Mouse (Mus musculus) T-helper 2 cell (primary cell): ENCODE data around the gene Nprl2.
"Not testable (repeated sequence)": the region's sequence is repeated elsewhere in the genome, so short reads cannot be mapped to it uniquely, and the experiment has no call there.

ENCODE experiments used
- in situ Hi-C: fragments of 300-600 bp; cut with MboI, MseI; formaldehyde crosslinking; loops from one replicate; pipeline ENCODE4 v1.15.1; 2025; ENCODE audit warnings: high pct_unique_total_duplicates

The Nprl2 gene

GRCm38 (mm10) chr9:107572327-107572662 lies 30.3 kb downstream of the Nprl2 start:
- in situ Hi-C loops, result no loop called here

GRCm38 (mm10) chr9:107573774-107574173 lies 31.7 kb downstream of the Nprl2 start:
- in situ Hi-C loops, result not testable (repeated sequence)

GRCm38 (mm10) chr9:107575579-107576356 lies 33.7 kb downstream of the Nprl2 start:
- in situ Hi-C loops, result no loop called here

DNA sequence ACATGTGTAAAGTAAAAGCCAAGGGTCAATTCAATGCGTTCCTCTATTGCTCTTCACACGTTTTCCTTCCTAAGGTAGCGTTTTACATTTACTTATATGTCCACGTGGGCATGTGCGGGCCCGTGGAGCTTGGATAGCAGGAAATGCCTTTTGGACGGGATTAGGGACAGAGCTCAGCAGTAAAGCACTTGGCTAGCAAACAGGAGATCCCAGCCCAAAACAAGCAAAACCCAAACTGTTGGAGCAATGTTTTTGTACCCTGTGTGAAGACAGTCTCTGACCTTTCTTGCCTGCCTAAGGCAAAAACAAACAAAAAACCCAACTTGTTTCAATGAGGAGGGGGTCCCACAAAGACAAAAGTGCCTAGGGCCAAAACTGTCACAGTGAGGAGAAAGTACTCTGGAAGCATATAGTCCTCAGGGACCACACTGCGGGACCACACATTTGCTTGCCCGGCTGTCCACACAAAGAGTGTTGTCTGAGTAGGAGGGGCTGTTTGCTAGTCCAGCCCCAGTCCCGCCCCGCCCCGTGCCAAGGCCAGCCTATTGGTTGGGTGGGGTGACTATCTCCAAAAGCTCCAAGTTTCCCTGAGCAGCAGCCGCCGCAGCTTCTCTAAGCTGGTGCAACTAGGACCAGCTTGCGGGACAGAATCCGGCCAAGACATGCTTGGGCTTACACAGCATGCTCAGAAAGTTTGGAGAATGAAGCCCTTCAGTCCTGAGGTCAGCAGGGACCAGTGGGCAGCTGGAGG lies 34.5 kb downstream of the Nprl2 start, which contains the start of gene Hyal1:
Gene Hyal1, plus strand, starts transcription at position 571 of the 751 bp plus-strand sequence.
- in situ Hi-C loops, result no loop called here

- in situ Hi-C loops, result no loop called here
Observed at GRCm38 (mm10) chr9:107577871-107578270, 35.8 kb downstream of the Nprl2 start.

- in situ Hi-C loops, result no loop called here
Observed at GRCm38 (mm10) chr9:107578587-107578986, 36.6 kb downstream of the Nprl2 start, which contains the start of gene Naa80. Naa80 (plus strand) TSS chr9:107578887.

DNA sequence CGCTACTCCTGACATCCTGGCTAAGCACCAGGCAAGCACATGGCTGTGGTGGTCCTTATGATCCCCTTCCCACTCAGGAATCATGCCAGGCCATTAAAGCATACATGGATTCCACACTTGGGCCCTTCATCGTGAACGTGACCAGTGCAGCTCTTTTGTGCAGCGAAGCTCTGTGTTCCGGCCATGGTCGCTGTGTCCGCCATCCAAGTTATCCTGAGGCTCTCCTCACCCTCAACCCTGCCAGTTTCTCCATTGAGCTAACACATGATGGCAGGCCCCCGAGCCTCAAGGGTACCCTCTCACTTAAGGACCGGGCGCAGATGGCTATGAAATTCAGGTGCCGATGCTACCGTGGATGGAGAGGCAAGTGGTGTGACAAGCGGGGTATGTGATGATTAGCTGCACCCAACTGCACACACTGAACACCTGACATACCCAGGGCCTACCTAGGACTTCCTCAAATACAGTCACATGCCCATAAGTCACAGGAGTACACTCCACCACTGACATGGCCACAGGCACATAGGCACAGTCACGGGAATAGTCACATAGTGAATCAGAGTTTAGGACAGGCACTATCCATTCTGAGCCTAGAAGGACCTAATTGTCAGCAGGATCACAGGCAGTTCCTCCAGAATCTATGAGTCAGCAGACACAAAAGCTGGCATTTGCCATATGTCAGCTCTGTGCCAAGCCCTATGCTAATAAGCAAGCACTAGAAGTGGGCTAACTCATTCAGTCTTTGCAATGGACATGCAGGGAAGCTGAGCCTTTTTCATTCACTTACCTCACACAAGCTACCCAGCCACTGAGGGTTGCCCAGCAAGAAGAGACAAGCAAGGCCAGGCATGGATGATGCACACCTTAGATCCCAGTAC lies 37.2 kb downstream of the Nprl2 start:
- in situ Hi-C loops, result no loop called here

DNA sequence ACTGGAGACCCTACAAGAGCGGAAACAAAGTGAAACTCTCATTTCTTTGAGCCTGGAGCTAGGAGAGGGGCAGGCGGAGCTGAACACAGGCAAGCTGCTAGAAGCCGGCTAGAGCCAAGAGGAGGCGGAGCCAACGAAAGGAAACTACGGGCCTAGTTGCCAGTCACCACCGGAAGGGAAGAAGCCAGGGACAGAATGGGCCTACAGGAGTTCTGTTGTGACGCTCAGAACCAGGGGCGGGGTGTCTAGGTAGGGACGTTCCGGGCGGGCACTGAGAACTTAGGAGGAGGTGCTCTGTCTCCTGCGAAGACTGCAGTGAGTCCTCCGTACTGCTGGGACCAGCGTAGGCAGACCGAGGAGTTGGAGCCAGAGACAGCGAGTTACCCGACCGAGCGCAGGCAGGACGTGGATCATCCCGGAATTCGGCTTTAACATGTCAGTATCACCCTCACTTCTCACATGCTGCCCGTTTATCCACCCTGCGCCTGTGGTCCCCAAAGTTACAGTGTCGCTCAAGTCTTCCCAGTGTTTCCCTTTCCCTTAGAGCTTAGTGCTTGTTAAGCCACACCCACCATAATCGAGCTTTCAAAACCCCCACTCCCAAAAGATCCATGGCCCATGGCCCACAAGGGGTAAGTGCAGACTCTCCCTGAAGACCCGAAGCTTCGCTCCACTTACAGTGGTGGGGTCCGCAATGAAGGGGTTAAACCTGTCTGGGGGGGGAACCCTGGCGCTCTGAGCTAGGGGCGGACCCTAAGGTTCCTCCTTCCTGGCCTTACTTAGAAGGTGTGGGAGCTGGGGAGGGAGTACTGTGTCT lies 38.7 kb downstream of the Nprl2 start, which contains the start of gene Hyal3:
Gene Hyal3, plus strand, starts transcription at position 318 of the 817 bp plus-strand sequence.
- in situ Hi-C loops, result no loop called here

GRCm38 (mm10) chr9:107581584-107581983 lies 39.6 kb downstream of the Nprl2 start:
- in situ Hi-C loops, result no loop called here

GRCm38 (mm10) chr9:107582509-107583062 lies 40.6 kb downstream of the Nprl2 start:
- in situ Hi-C loops, result no loop called here

DNA sequence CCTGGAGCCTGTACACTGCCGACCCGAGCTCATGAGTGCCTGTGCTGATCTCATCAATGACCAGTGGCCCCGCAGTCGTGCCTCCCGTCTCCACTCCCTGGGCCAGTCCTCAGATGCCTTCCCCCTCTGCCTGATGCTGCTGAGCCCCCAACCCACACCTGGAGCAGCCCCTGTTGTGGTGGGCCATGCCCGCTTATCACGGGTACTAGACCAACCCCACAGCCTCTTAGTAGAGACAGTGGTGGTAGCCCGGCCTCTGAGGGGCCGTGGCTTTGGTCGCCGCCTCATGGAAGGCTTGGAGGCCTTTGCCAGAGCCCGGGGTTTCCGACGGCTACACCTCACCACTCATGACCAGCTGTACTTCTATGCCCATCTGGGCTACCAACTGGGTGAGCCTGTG lies 41.1 kb downstream of the Nprl2 start:
- in situ Hi-C loops, result no loop called here

- in situ Hi-C loops, result no loop called here
Observed at GRCm38 (mm10) chr9:107586504-107586903, 44.5 kb downstream of the Nprl2 start.

- in situ Hi-C loops, result no loop called here
Observed at GRCm38 (mm10) chr9:107586974-107587832, 45.2 kb downstream of the Nprl2 start, which contains the start of gene Ifrd2. Ifrd2 (plus strand) TSS chr9:107587642.

GRCm38 (mm10) chr9:107587833-107588639 lies 46.0 kb downstream of the Nprl2 start:
- in situ Hi-C loops, result no loop called here

GRCm38 (mm10) chr9:107590058-107590772 lies 48.2 kb downstream of the Nprl2 start:
- in situ Hi-C loops, result no loop called here

DNA sequence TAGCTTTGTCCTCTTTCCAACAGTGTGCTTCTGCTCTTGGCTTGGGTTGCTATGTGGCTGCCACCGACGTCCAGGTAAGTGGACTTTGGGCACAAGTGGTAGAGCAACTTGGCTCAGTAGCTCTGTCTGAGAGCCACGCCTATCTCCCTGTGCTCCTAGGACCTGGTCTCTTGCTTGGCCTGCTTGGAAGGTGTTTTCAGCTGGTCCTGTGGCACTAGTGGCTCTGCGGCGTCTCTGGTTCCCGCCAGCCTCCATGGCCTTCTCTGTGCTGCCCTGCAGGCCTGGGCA lies 48.7 kb downstream of the Nprl2 start:
- in situ Hi-C loops, result no loop called here

- in situ Hi-C loops, result no loop called here
Observed at GRCm38 (mm10) chr9:107593101-107593976, 51.3 kb downstream of the Nprl2 start.
